Mouse (Mus musculus) hindbrain, embryonic 14.5 days (tissue): ENCODE data around the gene Fbxo28. TPM values are rescaled to one million over a fixed set of nuclear protein-coding genes. Genes with fewer than 3 reads are reported as not detected.
"Not testable (repeated sequence)": the region's sequence is repeated elsewhere in the genome, so short reads cannot be mapped to it uniquely, and the experiment has no call there.

Experiments used
- ATAC-seq: fragments of 200-750 bp; cut with Nextera tagmentation; 2 replicates; pipeline ENCODE4 v1.8.0; 2017; ENCODE audit warnings: moderate number of reproducible peaks, mild to moderate bottlenecking, moderate TSS enrichment, moderate library complexity; ENCODE audit not compliant: low FRiP score
- DNase-seq: peaks from one replicate; pipeline ENCODE4 v3.0.0-alpha.2; 2015; ENCODE audit warnings: low spot score
- H3K27ac ChIP-seq: fragments of 300-500 bp; sonication (generic); 2 replicates; pipeline ENCODE4 v1.5.1; 2014; ENCODE audit warnings: mild to moderate bottlenecking, moderate library complexity
- H3K27me3 ChIP-seq: fragments of 300-500 bp; sonication (generic); 2 replicates; pipeline ENCODE4 v1.6.1; 2014; ENCODE audit warnings: mild to moderate bottlenecking, low read length, mixed read lengths; ENCODE audit not compliant: control insufficient read depth, insufficient read depth
- H3K36me3 ChIP-seq: fragments of 300-500 bp; sonication (generic); replicated peaks from 2 replicates; pipeline ENCODE4 v1.6.1; 2014; ENCODE audit not compliant: control insufficient read depth, insufficient read depth
- H3K4me1 ChIP-seq: fragments of 300-500 bp; sonication (generic); replicated peaks from 2 replicates; pipeline ENCODE4 v1.6.1; 2014; ENCODE audit warnings: antibody characterized with exemption, low read length, mixed read lengths; ENCODE audit not compliant: control insufficient read depth, insufficient read depth
- H3K4me2 ChIP-seq: fragments of 300-500 bp; sonication (generic); replicated peaks from 2 replicates; pipeline ENCODE4 v1.6.1; 2014; ENCODE audit warnings: mild to moderate bottlenecking, moderate library complexity
- H3K4me3 ChIP-seq: fragments of 300-500 bp; sonication (generic); replicated peaks from 2 replicates; pipeline ENCODE4 v1.5.1; 2014; ENCODE audit warnings: mild to moderate bottlenecking, low read length
- H3K9ac ChIP-seq: fragments of 300-500 bp; sonication (generic); 2 replicates; pipeline ENCODE4 v1.6.1; 2014
- H3K9me3 ChIP-seq: fragments of 300-500 bp; sonication (generic); 2 replicates; pipeline ENCODE4 v1.6.1; 2016; ENCODE audit warnings: low read length; ENCODE audit not compliant: control insufficient read depth
- WGBS: fragments of 180-500 bp; shearing (Covaris S2); extraction: QIAGEN DNeasy Blood & Tissue Kit; methylation state at CpG from one replicate; pipeline ENCODE4 v1.1.7; 2014; 5-methylcytosine and 5-hydroxymethylcytosine counted together
- polyA plus RNA-seq: library from polyadenylated mRNA; unstranded; fragments of >200 nt; fragmentation: Nextera tagmentation; extraction: Ambion mirVana; gene quantifications from 2 replicates; pipeline ENCODE4 v1.2.1, GENCODE M21; 2014

Gene Fbxo28
- polyA plus RNA-seq, 1 experiment from 2014 or later, result 35.8 TPM

DNA sequence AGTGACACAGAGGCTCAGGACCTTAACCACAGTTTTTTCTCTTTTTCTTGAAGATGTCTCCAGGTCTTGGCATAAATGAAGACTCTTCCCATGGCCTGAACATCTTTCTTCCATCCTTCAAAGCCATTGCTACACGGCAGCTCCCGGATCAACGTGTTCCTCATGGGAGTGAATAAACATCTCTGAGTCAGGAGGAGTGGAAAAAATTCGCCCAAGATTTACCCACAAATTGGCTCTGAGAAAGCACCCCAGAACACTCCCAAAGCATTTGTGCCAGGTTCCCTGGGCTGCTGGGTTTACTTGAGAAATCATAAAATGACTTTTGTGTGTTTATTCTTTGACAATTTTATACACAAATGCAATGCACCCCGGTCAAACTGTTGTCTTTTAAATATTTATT lies 38.5 kb downstream of the Fbxo28 start:
- ATAC-seq, result no peak
- H3K4me2 ChIP-seq, result no peak overlapping the region
- no peak for DNase-seq
- no peak overlapping the region for H3K27ac ChIP-seq
- no peak overlapping the region for H3K9ac ChIP-seq
- H3K4me3 ChIP-seq, result no peak overlapping the region
- no peaks in the 10 kb centered on the region for H3K4me1 ChIP-seq
- H3K27me3 ChIP-seq, result no peaks in the 10 kb centered on the region
- WGBS, result 93% methylated on average over 5 of the region's 5 CpGs
- H3K9me3 ChIP-seq, result no peaks in the 10 kb centered on the region
- no peaks in the 10 kb centered on the region for H3K36me3 ChIP-seq

DNA sequence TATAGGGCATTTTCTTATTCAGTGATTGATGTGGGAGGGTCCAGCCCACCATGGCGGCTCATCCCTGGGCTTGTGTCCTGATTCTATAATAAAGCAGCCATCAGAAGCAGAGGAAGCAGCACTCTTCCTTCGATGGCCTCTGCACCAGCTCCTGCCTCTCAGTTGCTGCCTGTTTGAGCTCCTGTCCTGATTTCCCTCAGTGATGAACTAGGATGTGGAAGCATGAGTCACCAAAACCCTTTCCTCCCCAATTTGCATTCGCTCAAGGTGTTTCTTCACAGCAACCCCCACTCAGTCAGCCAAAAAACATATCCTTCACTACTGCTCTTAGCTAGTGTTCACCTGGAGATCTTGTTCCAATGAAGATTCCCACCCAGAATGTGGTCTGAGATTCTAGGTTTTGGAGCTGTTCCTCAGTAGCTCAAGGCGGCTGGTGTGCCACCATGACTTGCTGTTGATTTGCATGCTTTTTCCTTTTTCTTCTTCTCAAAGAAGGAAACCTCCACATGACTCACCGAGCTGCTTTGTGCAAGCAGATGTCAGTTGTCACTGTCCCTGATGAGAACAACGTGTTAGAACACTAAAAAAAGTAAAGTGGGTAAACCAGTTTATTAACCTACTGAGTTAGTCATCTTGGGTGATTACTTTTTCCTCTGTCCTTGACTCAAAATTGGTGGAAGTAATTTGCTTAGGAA lies 39.1 kb downstream of the Fbxo28 start:
- WGBS, result 85% methylated on average over 6 of the region's 6 CpGs
- Histone ChIP-seq H3K4me2 (no peak overlapping the region), H3K36me3 (no peaks in the 10 kb centered on the region), H3K9ac (no peak overlapping the region), H3K9me3 (no peaks in the 10 kb centered on the region), H3K4me3 (no peak overlapping the region), H3K4me1 (no peaks in the 10 kb centered on the region), H3K27me3 (no peaks in the 10 kb centered on the region), H3K27ac (no peak overlapping the region)
- ATAC-seq, result no peak
- no peak for DNase-seq

DNA sequence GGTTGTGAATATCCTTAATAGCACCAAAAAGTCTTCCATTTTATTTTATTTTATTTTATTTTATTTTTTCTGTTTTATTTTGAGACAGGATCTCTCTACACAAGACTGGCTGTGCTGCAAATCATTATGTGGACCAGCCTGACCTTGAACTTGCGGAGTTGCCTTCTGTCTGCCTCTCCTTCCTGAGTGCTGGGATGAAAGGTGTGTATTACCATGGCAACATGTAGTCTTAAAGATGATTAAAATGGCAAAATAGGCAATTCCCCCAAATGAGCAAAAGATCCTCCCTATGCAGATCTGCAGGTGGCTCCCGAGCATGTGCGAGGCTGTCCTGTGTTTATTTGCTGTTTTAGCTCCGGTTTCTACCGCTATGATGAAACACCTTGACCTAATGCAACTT lies 43.6 kb downstream of the Fbxo28 start:
- DNase-seq (no peak), ATAC-seq (no peak)
- no peaks in the 10 kb centered on the region for H3K27me3 ChIP-seq
- no peak overlapping the region for H3K9ac ChIP-seq
- H3K4me1 ChIP-seq, result no peaks in the 10 kb centered on the region
- H3K9me3 ChIP-seq, result no peaks in the 10 kb centered on the region
- WGBS, result 95% methylated on average over 5 of the region's 5 CpGs
- no peak overlapping the region for H3K4me2 ChIP-seq
- H3K4me3 ChIP-seq, result no peak overlapping the region
- no peaks in the 10 kb centered on the region for H3K36me3 ChIP-seq
- no peak overlapping the region for H3K27ac ChIP-seq

DNA sequence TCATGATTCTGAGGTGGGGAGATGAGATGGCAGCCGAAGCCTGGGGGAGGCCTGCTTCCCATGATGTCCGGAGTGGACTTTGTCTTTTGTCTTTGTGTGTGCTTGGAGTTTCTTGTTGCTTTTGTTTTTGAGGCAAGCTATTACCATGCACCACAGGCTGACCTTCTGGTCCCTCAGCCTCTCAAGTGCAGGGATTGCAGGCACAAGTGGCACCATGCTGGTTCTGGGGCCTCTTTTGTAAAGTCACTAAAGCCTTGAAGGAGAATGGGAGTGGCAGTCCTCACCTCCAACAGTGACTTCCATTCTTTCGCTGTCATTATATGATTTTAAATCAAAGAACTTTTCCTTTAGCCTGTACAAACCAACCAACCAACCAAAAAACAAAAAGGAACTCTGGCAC lies 44.2 kb downstream of the Fbxo28 start:
- H3K27ac ChIP-seq, result no peak overlapping the region
- no peaks in the 10 kb centered on the region for H3K27me3 ChIP-seq
- no peaks in the 10 kb centered on the region for H3K36me3 ChIP-seq
- no peaks in the 10 kb centered on the region for H3K9me3 ChIP-seq
- ATAC-seq, result no peak
- no peak overlapping the region for H3K4me2 ChIP-seq
- no peak overlapping the region for H3K4me3 ChIP-seq
- DNase-seq, result no peak
- no peaks in the 10 kb centered on the region for H3K4me1 ChIP-seq
- no peak overlapping the region for H3K9ac ChIP-seq
- 26% methylated on average over 3 of the region's 3 CpGs for WGBS

DNA sequence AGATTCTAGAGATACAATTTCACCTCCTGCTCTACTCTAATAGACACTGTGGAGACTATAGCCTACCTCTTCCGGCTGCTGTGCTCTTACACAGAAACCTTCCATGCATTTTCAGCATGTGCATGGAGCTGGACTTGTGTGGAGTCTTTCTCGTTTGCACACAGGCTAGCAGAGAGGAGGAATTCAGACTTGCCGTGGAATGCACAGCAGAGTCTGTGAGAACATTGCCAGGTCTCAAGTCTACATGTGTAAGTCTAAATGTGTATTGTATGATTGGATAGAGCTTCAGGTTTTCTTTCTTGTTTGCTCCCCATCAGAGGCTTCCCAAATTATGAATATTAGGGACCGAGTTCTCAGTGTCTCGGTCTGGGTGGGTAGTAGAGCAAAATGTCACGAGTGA lies 44.6 kb downstream of the Fbxo28 start:
- WGBS, result 67% methylated on average over 6 of the region's 6 CpGs
- Histone ChIP-seq H3K4me1 (no peaks in the 10 kb centered on the region), H3K9me3 (no peaks in the 10 kb centered on the region), H3K4me3 (no peak overlapping the region), H3K4me2 (no peak overlapping the region), H3K9ac (no peak overlapping the region), H3K36me3 (no peaks in the 10 kb centered on the region), H3K27me3 (no peaks in the 10 kb centered on the region), H3K27ac (no peak overlapping the region)
- DNase-seq (no peak), ATAC-seq (no peak)

DNA sequence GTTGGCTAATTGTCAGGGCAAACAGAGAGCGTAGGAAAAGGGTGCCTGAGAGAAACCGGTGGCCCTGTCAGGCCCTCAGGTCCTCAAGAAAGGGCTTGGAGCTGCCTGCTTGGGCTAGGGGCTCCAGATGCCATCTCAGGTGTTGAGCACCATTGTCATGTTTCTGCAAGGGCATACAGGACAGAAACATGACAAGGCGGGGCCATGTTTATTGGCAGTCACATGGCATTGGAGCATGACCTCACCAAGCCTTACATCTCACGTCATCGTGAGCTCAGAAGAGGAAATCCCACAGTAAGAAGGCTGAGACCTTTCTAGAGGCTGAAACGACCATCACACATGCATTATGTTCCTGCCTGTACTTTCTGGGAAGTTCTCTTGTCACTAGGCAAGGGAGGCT lies 45.3 kb downstream of the Fbxo28 start:
- Histone ChIP-seq H3K4me3 (no peak overlapping the region), H3K4me1 (no peaks in the 10 kb centered on the region), H3K9me3 (no peaks in the 10 kb centered on the region), H3K27me3 (no peaks in the 10 kb centered on the region), H3K9ac (no peak overlapping the region), H3K36me3 (no peaks in the 10 kb centered on the region), H3K4me2 (no peak overlapping the region), H3K27ac (no peak overlapping the region)
- no peak for ATAC-seq
- no peak for DNase-seq
- WGBS, result 92% methylated on average over 6 of the region's 6 CpGs

DNA sequence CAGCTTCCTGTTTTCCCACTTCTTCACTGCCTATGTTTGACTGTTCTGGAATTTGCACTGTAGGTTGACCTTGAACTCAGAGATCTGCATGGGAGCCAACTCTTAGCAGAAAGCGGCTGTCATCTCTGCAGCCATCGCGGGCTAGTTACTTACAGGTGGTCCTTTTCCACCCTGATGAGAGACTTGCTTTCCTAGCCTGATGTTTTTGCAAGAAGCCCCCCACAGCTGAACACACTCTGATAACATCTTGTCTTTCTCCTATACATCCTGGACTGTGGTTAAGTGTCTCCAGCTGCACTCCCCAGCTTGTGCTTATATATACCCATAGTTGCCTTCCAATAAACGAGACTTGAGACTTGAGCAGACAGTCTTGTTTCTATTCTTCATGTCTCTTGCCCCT lies 49.1 kb downstream of the Fbxo28 start:
- no peaks in the 10 kb centered on the region for H3K9me3 ChIP-seq
- WGBS, result 86% methylated on average over 4 of the region's 4 CpGs
- H3K4me1 ChIP-seq, result no peaks in the 10 kb centered on the region
- no peak overlapping the region for H3K4me3 ChIP-seq
- no peaks in the 10 kb centered on the region for H3K36me3 ChIP-seq
- H3K27me3 ChIP-seq, result no peaks in the 10 kb centered on the region
- H3K4me2 ChIP-seq, result no peak overlapping the region
- no peak for DNase-seq
- no peak overlapping the region for H3K9ac ChIP-seq
- H3K27ac ChIP-seq, result no peak overlapping the region
- ATAC-seq, result no peak

DNA sequence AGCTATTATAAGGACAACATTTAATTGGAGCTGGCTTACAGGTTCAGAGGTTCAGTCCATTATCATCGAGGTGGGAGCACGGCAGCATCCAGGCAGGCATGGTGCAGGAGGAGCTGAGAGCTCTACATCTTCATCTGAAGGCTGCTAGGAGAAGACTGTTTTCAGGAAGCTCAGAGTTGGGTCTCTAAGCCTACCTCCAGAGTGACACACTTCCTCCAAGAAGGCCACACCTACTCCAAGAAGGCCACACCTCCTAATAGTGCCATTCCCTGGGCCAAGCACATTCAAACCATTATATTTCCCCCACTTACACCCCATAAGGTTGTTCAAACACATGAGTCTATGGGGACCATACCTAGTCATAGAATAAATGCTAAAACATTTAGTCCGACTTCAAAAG lies 50.7 kb downstream of the Fbxo28 start:
- not testable (repeated sequence) for H3K4me3 ChIP-seq, H3K4me2 ChIP-seq, H3K27ac ChIP-seq, H3K4me1 ChIP-seq, H3K9me3 ChIP-seq, DNase-seq, H3K36me3 ChIP-seq, H3K9ac ChIP-seq, H3K27me3 ChIP-seq, ATAC-seq
- WGBS, result 86% methylated on average over 3 of the region's 3 CpGs

DNA sequence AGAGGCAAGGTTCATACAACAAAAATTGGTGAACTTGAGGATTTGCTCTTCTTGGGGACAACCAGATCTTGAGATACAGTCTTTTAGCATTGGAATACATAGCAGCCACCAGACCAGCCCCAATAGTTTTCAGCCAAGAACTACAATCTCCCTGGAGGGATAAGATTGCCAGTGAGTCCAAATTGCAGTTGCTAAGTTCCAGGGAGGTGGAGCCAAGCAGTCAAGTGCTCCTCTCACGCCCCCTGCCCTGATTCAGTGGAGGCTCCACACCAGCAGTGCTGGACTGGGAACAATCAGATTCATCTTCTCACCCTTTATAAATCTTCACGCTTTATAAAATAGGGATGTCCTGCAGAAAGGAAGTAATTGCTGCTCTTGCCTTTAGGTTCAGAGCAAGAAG lies 51.6 kb downstream of the Fbxo28 start:
- Histone ChIP-seq H3K9me3 (no peaks in the 10 kb centered on the region), H3K27ac (no peak overlapping the region), H3K4me3 (no peak overlapping the region), H3K9ac (no peak overlapping the region), H3K4me2 (no peak overlapping the region), H3K4me1 (no peaks in the 10 kb centered on the region), H3K27me3 (no peaks in the 10 kb centered on the region), H3K36me3 (no peaks in the 10 kb centered on the region)
- DNase-seq (no peak), ATAC-seq (no peak)
- 58% methylated on average over 2 of the region's 2 CpGs for WGBS

DNA sequence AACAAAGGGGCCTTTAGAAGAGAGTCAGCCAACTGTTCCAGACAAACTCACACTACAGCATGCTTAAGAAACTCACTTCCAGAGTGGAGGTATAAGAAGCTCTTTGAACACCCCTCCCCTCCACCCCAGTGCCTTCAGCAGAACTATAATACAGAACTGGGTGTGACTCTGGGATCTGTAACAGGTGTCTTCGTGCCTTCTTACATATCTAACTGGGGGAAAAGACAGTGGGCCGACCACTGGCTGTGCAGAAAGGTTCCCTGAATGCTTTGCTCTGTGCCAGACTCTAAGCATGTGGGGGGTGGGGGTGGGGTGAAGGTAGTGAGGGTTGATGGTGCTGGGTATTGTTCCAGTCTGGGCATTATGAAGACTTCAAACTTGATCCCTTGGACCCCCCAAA lies 52.8 kb downstream of the Fbxo28 start:
- no peaks in the 10 kb centered on the region for H3K9me3 ChIP-seq
- H3K27ac ChIP-seq, result no peak overlapping the region
- WGBS, result 57% methylated on average over 2 of the region's 2 CpGs
- no peak overlapping the region for H3K4me2 ChIP-seq
- no peaks in the 10 kb centered on the region for H3K27me3 ChIP-seq
- no peaks in the 10 kb centered on the region for H3K36me3 ChIP-seq
- DNase-seq (no peak), ATAC-seq (no peak)
- no peaks in the 10 kb centered on the region for H3K4me1 ChIP-seq
- H3K9ac ChIP-seq, result no peak overlapping the region
- no peak overlapping the region for H3K4me3 ChIP-seq
